Mouse (Mus musculus): ENCODE data around the gene Zfp646. TPM values are rescaled to one million over a fixed set of nuclear protein-coding genes. Genes with fewer than 3 reads are reported as not detected.

Zfp646 gene
- polyA plus RNA-seq, 1 experiment from 2014 or later, result 3.7 TPM

DNA sequence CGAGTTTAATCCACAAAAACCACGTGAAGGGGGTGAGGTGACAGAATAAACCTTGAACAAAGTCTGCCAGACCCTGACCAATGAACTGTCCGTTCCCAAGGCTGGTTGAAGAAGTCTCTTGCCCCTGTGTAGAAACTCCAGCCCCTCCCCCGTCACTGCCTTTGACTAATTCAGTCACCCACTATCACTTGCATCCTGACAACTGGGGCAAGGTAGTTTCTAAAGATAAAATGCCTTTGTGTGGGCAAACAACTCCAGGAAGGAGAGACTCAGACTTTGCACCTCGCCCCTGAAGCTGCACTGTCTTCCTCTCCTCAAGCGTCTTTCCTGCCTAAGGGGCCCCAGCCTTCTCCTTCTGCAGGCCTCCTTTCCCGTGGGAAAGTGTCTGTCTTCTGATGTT, 24.0 kb downstream of the Zfp646 start:
- WGBS (ENCODE audit: insufficient replicate concordance), result 11% methylated on average over 7 of the region's 7 CpGs
- ATAC-seq (ENCODE audit: low read depth) (no peak), DNase-seq (peak; percentile 42)
- Histone ChIP-seq H3K9me3 (replicated peaks) (no peaks in the 10 kb centered on the region), H3K36me3 (peaks cover 2% of the 10 kb centered on the region; the same call in 1 of the 2 replicates), H3K9ac (peak overlapping the region; percentile 31; the same call in 1 of the 2 replicates), H3K4me2 (peak overlapping the region; percentile 17; the same call in 1 of the 2 replicates), H3K4me1 (replicated peaks) (peaks cover 80% of the 10 kb centered on the region), H3K27me3 (no peaks in the 10 kb centered on the region), H3K27ac (peak overlapping the region; percentile 40), H3K4me3 (replicated peaks) (no peak overlapping the region)

DNA sequence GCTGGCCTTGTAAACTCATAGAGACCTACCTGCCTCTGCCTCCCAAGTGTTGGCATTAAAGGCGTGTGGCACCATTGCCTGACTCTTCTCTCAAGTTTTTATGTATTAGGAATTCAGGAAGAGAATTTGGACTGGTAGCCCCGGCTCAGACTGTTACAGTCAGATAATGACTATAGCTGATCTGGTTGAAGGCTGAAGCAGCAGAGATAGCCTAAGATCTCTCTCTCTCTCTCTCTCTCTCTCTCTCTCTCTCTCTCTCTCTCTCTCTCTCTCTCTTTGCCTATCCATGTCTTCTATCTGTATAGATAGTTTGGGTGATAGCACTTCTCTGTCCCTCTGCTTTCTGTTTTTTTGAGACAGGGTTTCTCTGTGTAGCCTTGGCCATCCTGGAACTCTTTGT, 25.8 kb downstream of the Zfp646 start:
- Histone ChIP-seq H3K9ac (0 out of 2 replicates have a peak overlapping the region, but pooled peaks have one; percentile 3), H3K27me3 (no peaks in the 10 kb centered on the region), H3K9me3 (replicated peaks) (no peaks in the 10 kb centered on the region), H3K27ac (peak overlapping the region; percentile 1; the same call in 1 of the 2 replicates), H3K4me2 (no peak overlapping the region), H3K36me3 (peaks cover 19% of the 10 kb centered on the region), H3K4me3 (replicated peaks) (no peak overlapping the region), H3K4me1 (replicated peaks) (peaks cover 74% of the 10 kb centered on the region)
- no peak for DNase-seq
- no peak for ATAC-seq (ENCODE audit: low read depth)
- 29% methylated on average over 2 of the region's 2 CpGs for WGBS (ENCODE audit: insufficient replicate concordance)

DNA sequence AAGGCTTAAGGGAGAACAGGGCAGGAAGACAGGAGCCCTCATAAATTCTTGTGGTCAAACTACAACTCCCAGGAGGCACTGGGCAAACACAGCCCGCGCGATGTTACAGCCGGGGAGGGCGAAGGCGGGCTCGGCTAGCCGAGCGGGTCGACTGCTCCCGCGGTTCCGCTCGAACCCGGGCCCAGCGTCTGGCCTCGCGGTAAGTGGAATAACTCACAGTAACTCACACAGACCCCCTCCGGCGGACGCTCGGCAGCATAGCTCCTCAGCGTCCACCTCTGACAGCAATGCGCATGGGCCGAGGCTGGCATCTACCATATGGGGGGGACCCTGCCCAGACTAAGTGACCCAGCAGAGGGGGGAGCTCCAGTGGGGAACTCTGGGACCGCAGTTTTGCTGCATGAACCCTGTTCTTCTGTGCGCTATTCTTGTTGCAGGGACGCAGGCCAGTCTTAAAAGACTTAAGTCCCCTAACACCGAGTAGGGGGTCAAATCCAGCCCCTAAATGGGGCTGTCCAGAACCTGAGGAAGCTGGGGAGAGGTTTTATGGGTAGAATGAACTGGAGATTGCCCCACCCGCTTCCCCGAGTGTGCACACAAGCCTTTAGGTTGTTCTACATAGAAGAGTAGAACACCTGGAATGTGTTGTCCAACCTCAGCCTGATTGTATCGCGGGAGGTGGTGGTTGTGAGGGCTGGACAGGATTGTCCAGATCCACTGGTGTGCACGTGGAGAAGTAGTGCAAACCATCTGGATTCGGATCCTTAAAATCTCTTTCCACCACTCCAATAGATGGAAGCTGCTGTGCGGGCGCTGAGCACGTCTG, 28.2 kb downstream of the Zfp646 start, which contains the start of gene Bckdk:
TSS of gene Bckdk (plus strand) at position 112 of the 826 bp plus-strand sequence.
- DNase-seq (peak; percentile 69), ATAC-seq (ENCODE audit: low read depth) (peak; percentile 86)
- WGBS (ENCODE audit: insufficient replicate concordance), result 9% methylated on average over 38 of the region's 38 CpGs
- H3K4me1 ChIP-seq (replicated peaks), result peaks cover 54% of the 10 kb centered on the region
- H3K27me3 ChIP-seq, result no peaks in the 10 kb centered on the region
- H3K4me3 ChIP-seq (replicated peaks), result peak within 1 kb of the TSS; percentile 81
- peaks cover 43% of the 10 kb centered on the region for H3K36me3 ChIP-seq
- H3K9ac ChIP-seq, result peak within 1 kb of the TSS; percentile 94
- no peaks in the 10 kb centered on the region for H3K9me3 ChIP-seq (replicated peaks)
- peak within 1 kb of the TSS; percentile 83 for H3K27ac ChIP-seq
- peak within 1 kb of the TSS; percentile 86 for H3K4me2 ChIP-seq

DNA sequence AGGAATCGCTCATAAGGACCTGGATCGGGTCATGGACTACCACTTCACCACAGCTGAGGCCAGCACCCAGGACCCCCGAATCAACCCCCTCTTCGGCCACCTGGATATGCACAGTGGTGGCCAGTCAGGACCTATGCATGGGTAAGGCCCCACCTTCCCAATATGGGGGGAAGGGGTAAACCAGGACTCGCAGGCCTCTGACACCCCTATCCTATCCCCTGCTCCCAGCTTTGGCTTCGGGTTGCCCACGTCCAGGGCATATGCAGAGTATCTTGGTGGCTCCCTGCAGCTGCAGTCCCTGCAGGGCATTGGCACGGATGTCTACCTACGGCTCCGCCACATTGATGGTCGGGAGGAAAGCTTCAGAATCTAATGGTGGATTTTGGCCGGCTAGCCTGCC, 31.9 kb downstream of the Zfp646 start:
- 83% methylated on average over 12 of the region's 12 CpGs for WGBS (ENCODE audit: insufficient replicate concordance)
- H3K9ac ChIP-seq, result no peak overlapping the region
- H3K27ac ChIP-seq, result no peak overlapping the region
- H3K27me3 ChIP-seq, result no peaks in the 10 kb centered on the region
- H3K4me2 ChIP-seq, result no peak overlapping the region
- H3K9me3 ChIP-seq (replicated peaks), result no peaks in the 10 kb centered on the region
- peaks cover 54% of the 10 kb centered on the region for H3K36me3 ChIP-seq
- H3K4me1 ChIP-seq (replicated peaks), result peaks cover 30% of the 10 kb centered on the region
- DNase-seq, result no peak
- H3K4me3 ChIP-seq (replicated peaks), result no peak overlapping the region
- ATAC-seq (ENCODE audit: low read depth), result no peak

DNA sequence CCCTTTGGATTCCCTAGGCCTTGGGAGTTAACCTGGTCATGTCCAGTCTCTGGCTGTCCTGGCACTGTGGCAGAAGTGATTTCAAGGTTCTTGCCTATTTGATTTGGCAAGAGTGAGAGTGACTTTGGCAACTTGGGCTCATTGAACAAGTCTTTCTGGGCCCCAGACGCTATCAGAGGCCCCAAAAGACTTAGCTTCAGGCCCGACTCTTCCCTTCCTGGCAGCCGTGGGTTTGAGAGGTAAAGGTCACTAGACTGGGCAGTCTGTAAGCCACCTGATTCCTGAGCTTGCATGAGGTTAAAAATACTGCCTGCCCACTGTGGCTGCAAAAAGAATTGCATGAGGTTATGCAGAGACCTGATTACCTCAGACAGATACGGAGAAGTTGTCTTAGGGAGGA, 32.6 kb downstream of the Zfp646 start:
- Histone ChIP-seq H3K4me1 (replicated peaks) (peaks cover 34% of the 10 kb centered on the region), H3K27me3 (no peaks in the 10 kb centered on the region), H3K27ac (no peak overlapping the region), H3K4me2 (no peak overlapping the region), H3K36me3 (peaks cover 54% of the 10 kb centered on the region), H3K9ac (no peak overlapping the region), H3K9me3 (replicated peaks) (no peaks in the 10 kb centered on the region), H3K4me3 (replicated peaks) (no peak overlapping the region)
- WGBS (ENCODE audit: insufficient replicate concordance), result 81% methylated on average over 4 of the region's 4 CpGs
- DNase-seq (no peak), ATAC-seq (ENCODE audit: low read depth) (no peak)

DNA sequence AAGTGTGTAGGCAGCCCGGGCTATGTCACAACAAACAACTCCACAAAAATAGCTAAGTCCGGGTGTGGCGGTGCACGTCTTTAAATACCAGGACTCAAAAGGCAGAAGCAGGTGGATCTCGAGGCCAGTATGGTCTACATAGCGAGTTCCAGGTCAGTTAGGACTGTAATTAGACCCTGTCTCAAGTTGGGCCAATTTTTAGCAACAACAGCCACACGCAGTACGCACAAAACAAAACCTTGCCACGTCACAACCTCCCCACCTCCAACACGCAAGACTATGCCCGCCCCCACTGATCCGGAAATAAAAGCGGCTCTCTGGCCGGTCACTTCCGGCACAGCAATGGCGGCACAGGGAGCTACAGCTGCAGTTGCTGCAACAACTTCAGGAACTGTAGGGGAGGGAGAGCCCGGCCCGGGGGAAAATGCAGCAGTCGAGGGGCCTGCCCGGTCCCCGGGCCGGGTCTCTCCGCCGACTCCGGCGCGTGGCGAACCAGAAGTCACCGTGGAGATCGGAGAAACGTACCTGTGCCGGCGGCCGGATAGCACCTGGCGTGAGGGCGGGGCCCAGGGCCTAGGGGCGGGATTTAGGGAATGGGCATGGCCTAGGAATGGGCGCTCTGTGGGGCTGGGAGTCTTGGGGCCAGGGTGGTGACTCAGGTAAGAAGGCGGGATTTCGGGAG, 36.3 kb downstream of the Zfp646 start, which contains the start of gene Kat8:
TSS of gene Kat8 (plus strand) at position 327 of the 682 bp plus-strand sequence.
- Histone ChIP-seq H3K4me2 (peak within 1 kb of the TSS; percentile 80), H3K27ac (peak within 1 kb of the TSS; percentile 82), H3K4me1 (replicated peaks) (peaks cover 17% of the 10 kb centered on the region), H3K9me3 (replicated peaks) (no peaks in the 10 kb centered on the region), H3K4me3 (replicated peaks) (peak within 1 kb of the TSS; percentile 75), H3K36me3 (peaks cover 48% of the 10 kb centered on the region), H3K9ac (peak within 1 kb of the TSS; percentile 74), H3K27me3 (no peaks in the 10 kb centered on the region)
- DNase-seq (peak; percentile 83), ATAC-seq (ENCODE audit: low read depth) (peak; percentile 96)
- 1% methylated on average over 40 of the region's 40 CpGs for WGBS (ENCODE audit: insufficient replicate concordance)

DNA sequence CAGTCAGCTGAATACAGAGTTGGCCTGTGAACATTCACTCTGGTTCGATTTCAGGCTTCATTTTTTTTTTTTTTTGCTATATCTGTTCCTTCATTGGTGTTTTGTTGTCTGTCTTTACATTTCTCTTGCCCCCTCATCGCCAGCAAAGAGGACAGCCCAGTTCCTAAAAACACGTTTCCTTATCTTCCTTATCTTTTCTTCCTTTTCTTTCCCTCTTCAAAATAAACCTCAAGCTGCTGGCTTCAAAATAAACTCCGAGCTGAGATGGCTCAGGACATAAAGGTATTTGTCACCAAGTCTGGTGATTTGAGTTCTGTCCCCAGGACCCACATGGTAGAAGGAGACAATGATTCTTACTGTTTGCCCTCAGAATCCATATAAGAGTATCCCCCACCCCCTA, 36.9 kb downstream of the Zfp646 start:
- Histone ChIP-seq H3K4me1 (replicated peaks) (peaks cover 17% of the 10 kb centered on the region), H3K4me3 (replicated peaks) (peak overlapping the region; percentile 75), H3K4me2 (peak overlapping the region; percentile 80), H3K9me3 (replicated peaks) (no peaks in the 10 kb centered on the region), H3K36me3 (peaks cover 47% of the 10 kb centered on the region), H3K9ac (peak overlapping the region; percentile 74), H3K27ac (peak overlapping the region; percentile 82), H3K27me3 (no peaks in the 10 kb centered on the region)
- 1% methylated on average over 4 of the region's 4 CpGs for WGBS (ENCODE audit: insufficient replicate concordance)
- DNase-seq (no peak), ATAC-seq (ENCODE audit: low read depth) (no peak)

DNA sequence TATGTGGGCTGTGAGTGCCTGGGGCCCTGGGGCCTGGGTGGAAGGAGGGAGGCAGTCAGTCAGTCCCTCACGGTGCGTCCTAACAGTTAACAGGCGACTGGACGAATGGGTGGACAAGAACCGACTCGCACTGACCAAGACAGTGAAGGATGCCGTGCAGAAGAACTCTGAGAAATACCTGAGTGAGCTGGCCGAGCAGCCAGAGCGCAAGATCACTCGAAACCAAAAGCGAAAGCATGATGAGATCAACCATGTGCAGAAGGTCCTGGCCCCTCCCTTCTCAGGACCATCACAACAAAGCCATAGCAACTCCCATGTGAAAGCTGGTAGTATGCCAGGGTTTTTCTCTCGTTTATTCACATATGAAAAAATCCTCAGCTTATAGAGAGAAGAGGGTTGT, 39.3 kb downstream of the Zfp646 start:
- no peak overlapping the region for H3K4me2 ChIP-seq
- H3K27me3 ChIP-seq, result no peaks in the 10 kb centered on the region
- ATAC-seq (ENCODE audit: low read depth) (no peak), DNase-seq (no peak)
- H3K4me1 ChIP-seq (replicated peaks), result peaks cover 26% of the 10 kb centered on the region
- no peak overlapping the region for H3K4me3 ChIP-seq (replicated peaks)
- peaks cover 27% of the 10 kb centered on the region for H3K36me3 ChIP-seq
- no peak overlapping the region for H3K9ac ChIP-seq
- no peaks in the 10 kb centered on the region for H3K9me3 ChIP-seq (replicated peaks)
- 83% methylated on average over 12 of the region's 12 CpGs for WGBS (ENCODE audit: insufficient replicate concordance)
- no peak overlapping the region for H3K27ac ChIP-seq

DNA sequence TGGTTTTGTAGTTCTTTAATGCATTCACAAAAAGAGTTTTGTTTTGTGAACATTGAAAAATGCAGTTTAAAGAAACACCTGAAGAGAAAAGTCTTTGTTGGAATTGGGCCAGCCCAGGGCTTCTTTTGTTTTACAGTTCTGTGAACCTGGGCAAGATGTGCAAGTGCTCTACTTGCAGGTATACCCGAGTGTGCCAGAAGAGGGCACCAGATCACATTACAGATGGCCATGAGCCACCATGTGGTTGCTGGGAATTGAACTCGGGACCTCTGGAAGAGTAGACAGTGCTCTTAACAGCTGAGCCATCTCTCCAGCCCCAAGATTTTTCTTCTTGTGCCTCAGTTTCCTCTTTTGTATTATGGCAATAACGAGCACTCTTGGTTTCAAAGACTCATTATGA, 42.2 kb downstream of the Zfp646 start:
- peaks cover 33% of the 10 kb centered on the region for H3K36me3 ChIP-seq
- no peak overlapping the region for H3K9ac ChIP-seq
- H3K4me3 ChIP-seq (replicated peaks), result no peak overlapping the region
- peaks cover 33% of the 10 kb centered on the region for H3K4me1 ChIP-seq (replicated peaks)
- H3K9me3 ChIP-seq (replicated peaks), result no peaks in the 10 kb centered on the region
- no peak overlapping the region for H3K4me2 ChIP-seq
- ATAC-seq (ENCODE audit: low read depth) (no peak), DNase-seq (peak; percentile 47)
- no peaks in the 10 kb centered on the region for H3K27me3 ChIP-seq
- WGBS (ENCODE audit: insufficient replicate concordance), result 40% methylated on average over 3 of the region's 3 CpGs
- no peak overlapping the region for H3K27ac ChIP-seq

DNA sequence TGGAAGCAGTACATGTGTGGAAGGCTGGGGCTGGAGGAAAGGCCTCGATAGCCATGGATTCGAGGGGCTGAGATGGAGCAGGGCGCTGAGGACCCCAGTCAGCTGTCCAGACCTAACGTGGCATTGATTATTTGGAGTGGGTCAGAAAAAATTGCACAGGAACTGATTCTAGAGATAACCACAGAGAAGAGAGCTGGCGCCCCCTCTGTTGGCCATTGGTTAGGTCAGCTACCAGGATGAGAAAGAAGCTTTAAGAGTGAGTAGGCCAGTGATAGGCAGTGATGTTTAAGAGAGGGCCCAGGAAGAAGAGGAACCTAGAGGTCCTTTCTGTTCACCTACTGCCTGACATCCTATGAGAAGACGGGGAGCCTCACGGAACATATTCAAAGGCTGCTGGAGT, 43.3 kb downstream of the Zfp646 start:
- Histone ChIP-seq H3K9me3 (replicated peaks) (no peaks in the 10 kb centered on the region), H3K36me3 (peaks cover 38% of the 10 kb centered on the region), H3K27me3 (no peaks in the 10 kb centered on the region), H3K27ac (no peak overlapping the region), H3K9ac (no peak overlapping the region), H3K4me1 (replicated peaks) (peaks cover 40% of the 10 kb centered on the region), H3K4me3 (replicated peaks) (no peak overlapping the region), H3K4me2 (no peak overlapping the region)
- DNase-seq (no peak), ATAC-seq (ENCODE audit: low read depth) (no peak)
- 69% methylated on average over 7 of the region's 7 CpGs for WGBS (ENCODE audit: insufficient replicate concordance)

DNA sequence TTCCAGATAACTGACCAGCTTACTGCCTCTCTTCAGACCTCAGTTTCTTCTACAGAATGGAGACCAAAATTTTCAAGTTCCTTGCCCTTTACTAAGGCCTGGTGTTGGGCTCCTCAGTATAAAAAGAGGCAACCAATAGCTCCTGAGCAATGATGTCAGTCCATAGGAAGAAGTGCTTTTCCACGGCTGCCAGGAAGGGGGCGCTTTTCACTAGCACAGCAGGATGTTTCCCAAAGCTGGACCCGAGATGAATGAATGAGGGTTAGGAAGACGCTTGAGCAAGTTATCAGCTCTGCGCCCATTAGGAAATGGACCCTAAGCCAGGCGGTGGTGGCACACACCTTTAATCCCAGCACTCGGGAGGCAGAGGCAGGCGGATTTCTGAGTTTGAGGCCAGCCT, 45.5 kb downstream of the Zfp646 start:
- H3K36me3 ChIP-seq, result peaks cover 48% of the 10 kb centered on the region

More for the DNA sequence above, 45.5 kb downstream of the Zfp646 start:
- peaks cover 43% of the 10 kb centered on the region for H3K4me1 ChIP-seq (replicated peaks)
- H3K27ac ChIP-seq, result 0 out of 2 replicates have a peak overlapping the region, but pooled peaks have one; percentile 34
- no peak overlapping the region for H3K4me3 ChIP-seq (replicated peaks)
- 47% methylated on average over 8 of the region's 8 CpGs for WGBS (ENCODE audit: insufficient replicate concordance)
- no peaks in the 10 kb centered on the region for H3K27me3 ChIP-seq
- no peak for ATAC-seq (ENCODE audit: low read depth)
- no peaks in the 10 kb centered on the region for H3K9me3 ChIP-seq (replicated peaks)
- H3K4me2 ChIP-seq, result no peak overlapping the region
- no peak for DNase-seq
- H3K9ac ChIP-seq, result no peak overlapping the region
